Mouse (Mus musculus) midbrain, embryonic 15.5 days (tissue): ENCODE data around the gene 9030612E09Rik. TPM values are rescaled to one million over a fixed set of nuclear protein-coding genes. Genes with fewer than 3 reads are reported as not detected.
A peak's percentile ranks its signal among the peaks of the same experiment; 100 is the strongest.

Experiments used
- ATAC-seq: fragments of 200-750 bp; cut with Nextera tagmentation; replicated peaks from 2 replicates; pipeline ENCODE4 v1.8.0; 2017; ENCODE audit warnings: moderate TSS enrichment
- H3K27ac ChIP-seq: fragments of 300-500 bp; sonication (generic); 2 replicates; pipeline ENCODE4 v1.5.1; 2015; ENCODE audit warnings: mild to moderate bottlenecking, inconsistent platforms
- H3K27me3 ChIP-seq: fragments of 300-500 bp; sonication (generic); replicated peaks from 2 replicates; pipeline ENCODE4 v1.6.1; 2015; ENCODE audit warnings: inconsistent platforms
- H3K36me3 ChIP-seq: fragments of 300-500 bp; sonication (generic); replicated peaks from 2 replicates; pipeline ENCODE4 v1.6.1; 2015; ENCODE audit warnings: inconsistent platforms
- H3K4me1 ChIP-seq: fragments of 300-500 bp; sonication (generic); 2 replicates; pipeline ENCODE4 v1.6.1; 2015; ENCODE audit warnings: inconsistent platforms
- H3K4me2 ChIP-seq: fragments of 300-500 bp; sonication (generic); 2 replicates; pipeline ENCODE4 v1.6.1; 2015; ENCODE audit warnings: inconsistent platforms, mild to moderate bottlenecking, moderate library complexity
- H3K4me3 ChIP-seq: fragments of 300-500 bp; sonication (generic); 2 replicates; pipeline ENCODE4 v1.5.1; 2015; ENCODE audit warnings: mild to moderate bottlenecking, inconsistent platforms
- H3K9ac ChIP-seq: fragments of 300-500 bp; sonication (generic); 2 replicates; pipeline ENCODE4 v1.6.1; 2015; ENCODE audit warnings: mild to moderate bottlenecking, inconsistent platforms
- H3K9me3 ChIP-seq: fragments of 300-500 bp; sonication (generic); 2 replicates; pipeline ENCODE4 v1.6.1; 2016; ENCODE audit warnings: inconsistent platforms
- WGBS: fragments of 180-500 bp; shearing (Covaris S2); methylation state at CpG from one replicate; pipeline ENCODE4 v1.1.7; 2015; ENCODE audit warnings: mixed read lengths; 5-methylcytosine and 5-hydroxymethylcytosine counted together
- polyA plus RNA-seq: library from polyadenylated mRNA; unstranded; fragments of >200 nt; fragmentation: Nextera tagmentation; extraction: Ambion mirVana; gene quantifications from 2 replicates; pipeline ENCODE4 v1.2.1, GENCODE M21; 2015

Gene 9030612E09Rik
- polyA plus RNA-seq, 1 experiment from 2014 or later, result 2.8 TPM

DNA sequence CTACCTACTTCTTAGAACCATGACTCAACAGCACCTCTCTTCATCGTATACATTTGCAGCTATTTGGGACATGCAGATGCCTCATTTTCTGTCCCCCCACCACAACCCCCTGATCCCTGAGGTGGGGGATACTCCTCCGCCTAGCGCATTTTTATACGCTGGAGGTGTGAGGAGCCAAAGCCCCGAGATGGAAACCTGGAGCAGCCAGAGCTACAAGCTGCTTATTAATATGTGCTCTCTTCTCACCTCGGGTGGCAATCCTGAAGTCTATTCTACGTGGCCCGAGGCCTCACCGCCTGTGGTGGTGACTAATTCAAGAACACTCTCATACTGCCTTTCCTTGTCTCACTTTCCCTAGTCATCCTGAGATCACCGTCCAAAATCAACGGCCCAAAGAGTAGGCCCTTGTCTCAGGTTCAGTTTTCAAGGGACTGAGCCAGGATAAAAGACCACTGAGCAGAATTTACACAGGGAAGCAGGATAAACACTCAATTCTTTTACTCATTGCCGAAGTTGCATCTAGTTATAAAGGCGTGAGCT lies 42.9 kb downstream of the 9030612E09Rik start:
- Histone ChIP-seq H3K27me3 (no peaks in the 10 kb centered on the region), H3K4me3 (no peak overlapping the region), H3K4me2 (no peak overlapping the region), H3K9me3 (no peaks in the 10 kb centered on the region), H3K4me1 (peaks cover 11% of the 10 kb centered on the region), H3K9ac (no peak overlapping the region), H3K27ac (no peak overlapping the region), H3K36me3 (no peaks in the 10 kb centered on the region)
- no peak for ATAC-seq
- WGBS, result 93% methylated on average over 13 of the region's 13 CpGs

DNA sequence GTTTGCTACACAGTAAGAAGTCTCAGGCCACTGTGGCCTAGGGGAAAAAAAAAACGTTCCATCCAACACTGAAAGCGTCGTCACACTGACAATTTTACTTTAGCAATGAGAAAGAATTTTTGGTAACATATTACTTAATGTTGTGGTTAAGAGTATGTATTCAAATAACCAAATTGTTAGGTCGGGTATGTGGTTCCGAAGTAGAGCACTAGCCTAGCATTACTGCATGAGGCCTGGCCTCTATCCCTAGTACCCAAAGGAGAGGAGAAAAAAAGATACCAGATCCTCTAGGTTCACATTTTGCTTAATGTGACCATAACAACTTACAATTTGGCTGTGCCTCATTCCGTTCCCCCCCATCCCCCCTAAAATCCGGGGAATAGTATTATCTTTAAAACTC lies 46.0 kb downstream of the 9030612E09Rik start:
- Histone ChIP-seq H3K9me3 (no peaks in the 10 kb centered on the region), H3K9ac (peak overlapping the region; percentile 90), H3K4me1 (peaks cover 11% of the 10 kb centered on the region), H3K36me3 (no peaks in the 10 kb centered on the region), H3K27me3 (no peaks in the 10 kb centered on the region), H3K4me3 (peak overlapping the region; percentile 81), H3K4me2 (peak overlapping the region; percentile 90), H3K27ac (peak overlapping the region; percentile 95)
- peak; percentile 9; the same call in 1 of the 2 replicates for ATAC-seq
- WGBS, result 21% methylated on average over 7 of the region's 7 CpGs

DNA sequence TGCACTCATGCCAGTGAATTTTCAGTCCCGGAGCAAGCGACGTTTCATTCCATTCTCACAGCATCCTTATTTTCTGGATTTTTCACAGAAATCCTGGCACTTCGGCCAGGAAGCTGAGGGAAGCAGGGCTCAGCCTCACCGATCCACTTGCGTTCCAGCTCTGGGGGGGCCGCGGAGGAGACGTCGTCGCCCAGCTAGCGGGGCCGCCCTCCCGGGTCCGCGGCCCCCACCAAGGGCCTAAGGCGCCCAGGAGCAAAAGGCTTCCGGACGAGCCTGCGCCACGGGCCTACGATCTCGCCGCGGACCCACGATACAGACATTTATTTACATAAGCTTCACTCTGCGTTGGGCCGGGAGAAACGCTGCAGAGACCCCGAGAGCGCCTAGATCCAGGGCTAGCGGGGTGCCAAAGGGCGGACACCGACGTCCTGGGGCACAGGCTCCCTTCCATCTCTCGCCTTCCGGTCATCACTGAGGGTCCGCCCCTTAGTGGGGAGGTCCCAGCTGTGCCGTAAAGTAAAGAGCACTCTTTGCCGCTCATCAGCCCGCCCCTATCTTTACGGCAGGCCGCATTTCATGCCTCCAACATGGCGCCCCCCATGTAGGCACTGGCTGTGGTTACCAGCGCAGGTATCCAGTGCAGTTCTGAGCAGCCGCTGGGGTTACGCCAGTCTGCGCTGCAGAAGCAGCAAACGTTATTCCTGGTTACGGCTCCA lies 46.6 kb downstream of the 9030612E09Rik start, which contains the start of gene Pdss2:
Gene Pdss2 (plus strand): TSS at position 577 of the 716 bp plus-strand sequence.
- H3K4me2 ChIP-seq, result peak within 1 kb of the TSS; percentile 90
- H3K4me3 ChIP-seq, result peak within 1 kb of the TSS; percentile 81
- no peaks in the 10 kb centered on the region for H3K27me3 ChIP-seq
- peaks cover 11% of the 10 kb centered on the region for H3K4me1 ChIP-seq
- no peaks in the 10 kb centered on the region for H3K36me3 ChIP-seq
- WGBS, result under 1% methylated on average over 50 of the region's 50 CpGs
- peak within 1 kb of the TSS; percentile 95 for H3K27ac ChIP-seq
- H3K9ac ChIP-seq, result peak within 1 kb of the TSS; percentile 90
- H3K9me3 ChIP-seq, result no peaks in the 10 kb centered on the region
- peak; percentile 99 for ATAC-seq

DNA sequence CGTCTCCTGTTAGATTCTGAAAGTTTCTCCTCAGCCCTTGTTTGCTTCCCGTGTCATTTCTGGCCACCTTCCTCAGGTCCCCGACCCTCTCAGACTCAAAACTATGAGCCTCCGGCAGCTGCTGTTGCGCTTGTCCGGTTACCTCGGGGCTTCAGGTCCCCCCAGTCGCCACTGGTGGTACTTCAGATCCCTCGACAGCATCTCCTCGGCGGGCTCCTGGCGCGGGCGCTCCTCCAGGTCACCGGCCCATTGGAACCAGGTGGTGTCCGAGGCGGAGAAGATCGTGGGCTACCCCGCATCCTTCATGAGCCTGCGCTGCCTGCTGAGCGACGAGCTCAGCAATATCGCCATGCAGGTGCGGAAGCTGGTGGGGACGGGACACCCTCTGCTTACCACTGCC lies 47.2 kb downstream of the 9030612E09Rik start:
- Histone ChIP-seq H3K9ac (peak overlapping the region; percentile 58), H3K4me2 (peak overlapping the region; percentile 90), H3K9me3 (no peaks in the 10 kb centered on the region), H3K4me3 (peak overlapping the region; percentile 81), H3K27ac (peak overlapping the region; percentile 95), H3K4me1 (peaks cover 11% of the 10 kb centered on the region), H3K36me3 (no peaks in the 10 kb centered on the region), H3K27me3 (no peaks in the 10 kb centered on the region)
- WGBS, result under 1% methylated on average over 25 of the region's 25 CpGs
- ATAC-seq, result peak; percentile 60

GRCm38 (mm10) chr10:43223391-43223790 lies 48.9 kb downstream of the 9030612E09Rik start:
- Histone ChIP-seq H3K27ac (no peak overlapping the region), H3K9ac (no peak overlapping the region), H3K4me1 (peaks cover 11% of the 10 kb centered on the region), H3K9me3 (no peaks in the 10 kb centered on the region), H3K36me3 (no peaks in the 10 kb centered on the region), H3K27me3 (no peaks in the 10 kb centered on the region), H3K4me2 (no peak overlapping the region), H3K4me3 (no peak overlapping the region)
- no peak for ATAC-seq
- WGBS, result 98% methylated on average over 2 of the region's 2 CpGs

Other genes starting within 250 kb of the 9030612E09Rik start
- gene Sobp, start 174 bp upstream of the 9030612E09Rik start, polyA plus RNA-seq, result 15.9 and 17.3 TPM in 2 replicates
- 17.4 and 17.6 TPM in 2 replicates for gene Pdss2, start 46.8 kb downstream of the 9030612E09Rik start, polyA plus RNA-seq